Mouse (Mus musculus): ENCODE measurements at regions not wholly inside any gene's neighbourhood (a gene's known extent, or its start where the extent isn't known, plus 50 kb on each side); places are given as distances from the start of the nearest gene placed in this dataset.

- H3K4me2 ChIP-seq, result no peak overlapping the region
- no peak overlapping the region for H3K4me3 ChIP-seq
- H3K9me3 ChIP-seq, result no peaks in the 10 kb centered on the region
- H3K36me3 ChIP-seq, result no peaks in the 10 kb centered on the region
- WGBS, result 68% methylated on average over 4 of the region's 4 CpGs
- H3K4me1 ChIP-seq (replicated peaks), result no peaks in the 10 kb centered on the region
- no peak overlapping the region for H3K27ac ChIP-seq (replicated peaks)
- ATAC-seq (ENCODE audit: low read depth), result no peak
- no peak overlapping the region for H3K9ac ChIP-seq
- no peaks in the 10 kb centered on the region for H3K27me3 ChIP-seq
These were observed 511.3 kb downstream of the Adam3 start for GRCm38 (mm10) chr8:24214315-24214714.

- Histone ChIP-seq H3K36me3 (no peaks in the 10 kb centered on the region), H3K4me3 (no peak overlapping the region), H3K9ac (no peak overlapping the region), H3K4me2 (no peak overlapping the region), H3K27me3 (no peaks in the 10 kb centered on the region), H3K27ac (replicated peaks) (no peak overlapping the region), H3K9me3 (no peaks in the 10 kb centered on the region), H3K4me1 (replicated peaks) (no peaks in the 10 kb centered on the region)
- no peak for ATAC-seq (ENCODE audit: low read depth)
- 88% methylated on average over 3 of the region's 3 CpGs for WGBS
These were observed 513.1 kb downstream of the Adam3 start for GRCm38 (mm10) chr8:24212216-24213200.

GRCm38 (mm10) chr8:24211091-24211490 is 514.6 kb downstream of the Adam3 start:
- ATAC-seq (ENCODE audit: low read depth), result no peak
- H3K4me1 ChIP-seq (replicated peaks), result no peaks in the 10 kb centered on the region
- no peaks in the 10 kb centered on the region for H3K36me3 ChIP-seq
- H3K27me3 ChIP-seq, result no peaks in the 10 kb centered on the region
- H3K27ac ChIP-seq (replicated peaks), result no peak overlapping the region
- 79% methylated on average over 1 of the region's 1 CpGs for WGBS
- H3K9me3 ChIP-seq, result no peaks in the 10 kb centered on the region
- no peak overlapping the region for H3K9ac ChIP-seq
- no peak overlapping the region for H3K4me3 ChIP-seq
- H3K4me2 ChIP-seq, result no peak overlapping the region

Data from neural tube, embryonic 13.5 days (tissue).